Mouse (Mus musculus): ENCODE data around the gene Arrdc4. TPM values are rescaled to one million over a fixed set of nuclear protein-coding genes. Genes with fewer than 3 reads are reported as not detected.

Gene Arrdc4
- polyA plus RNA-seq, 1 experiment from 2014 or later: 34.4 TPM

GRCm38 (mm10) chr7:68697313-68697712 lies 51.7 kb downstream of the Arrdc4 start:
- H3K9me3 ChIP-seq: no peaks in the 10 kb centered on the region
- H3K9ac ChIP-seq (replicated peaks): no peak overlapping the region
- no peak for ATAC-seq (replicated peaks)
- WGBS: 88% methylated on average over 3 of the region's 3 CpGs
- no peak overlapping the region for H3K27ac ChIP-seq (replicated peaks)
- H3K4me1 ChIP-seq: no peaks in the 10 kb centered on the region
- no peaks in the 10 kb centered on the region for H3K27me3 ChIP-seq
- H3K4me2 ChIP-seq (replicated peaks): no peak overlapping the region
- H3K4me3 ChIP-seq: no peak overlapping the region
- H3K36me3 ChIP-seq: no peaks in the 10 kb centered on the region

GRCm38 (mm10) chr7:68696908-68697307 lies 52.1 kb downstream of the Arrdc4 start:
- Histone ChIP-seq H3K4me3 (no peak overlapping the region), H3K27ac (replicated peaks) (no peak overlapping the region), H3K4me2 (replicated peaks) (no peak overlapping the region), H3K4me1 (no peaks in the 10 kb centered on the region), H3K27me3 (no peaks in the 10 kb centered on the region), H3K36me3 (no peaks in the 10 kb centered on the region), H3K9me3 (no peaks in the 10 kb centered on the region), H3K9ac (replicated peaks) (no peak overlapping the region)
- WGBS: 81% methylated on average over 6 of the region's 6 CpGs
- no peak for ATAC-seq (replicated peaks)

GRCm38 (mm10) chr7:68696446-68696845 lies 52.6 kb downstream of the Arrdc4 start:
- ATAC-seq (replicated peaks): no peak
- no peak overlapping the region for H3K4me3 ChIP-seq
- no peaks in the 10 kb centered on the region for H3K36me3 ChIP-seq
- no peak overlapping the region for H3K4me2 ChIP-seq (replicated peaks)
- no peaks in the 10 kb centered on the region for H3K9me3 ChIP-seq
- H3K27ac ChIP-seq (replicated peaks): no peak overlapping the region
- no peaks in the 10 kb centered on the region for H3K4me1 ChIP-seq
- H3K27me3 ChIP-seq: no peaks in the 10 kb centered on the region
- no peak overlapping the region for H3K9ac ChIP-seq (replicated peaks)
- 90% methylated on average over 5 of the region's 5 CpGs for WGBS

- Histone ChIP-seq H3K36me3 (no peaks in the 10 kb centered on the region), H3K27me3 (no peaks in the 10 kb centered on the region), H3K27ac (replicated peaks) (no peak overlapping the region), H3K9me3 (no peaks in the 10 kb centered on the region), H3K4me1 (no peaks in the 10 kb centered on the region), H3K4me2 (replicated peaks) (no peak overlapping the region), H3K9ac (replicated peaks) (no peak overlapping the region), H3K4me3 (no peak overlapping the region)
- 60% methylated on average over 4 of the region's 4 CpGs for WGBS
- ATAC-seq (replicated peaks): no peak
These were observed 56.3 kb downstream of the Arrdc4 start for GRCm38 (mm10) chr7:68692731-68693130.

GRCm38 (mm10) chr7:68691454-68691853 lies 57.6 kb downstream of the Arrdc4 start:
- Histone ChIP-seq H3K4me2 (replicated peaks) (no peak overlapping the region), H3K4me1 (peaks cover 9% of the 10 kb centered on the region; the same call in 1 of the 2 replicates), H3K27ac (replicated peaks) (no peak overlapping the region), H3K9me3 (no peaks in the 10 kb centered on the region), H3K27me3 (no peaks in the 10 kb centered on the region), H3K9ac (replicated peaks) (no peak overlapping the region), H3K36me3 (no peaks in the 10 kb centered on the region), H3K4me3 (no peak overlapping the region)
- WGBS: 89% methylated on average over 1 of the region's 1 CpGs
- no peak for ATAC-seq (replicated peaks)

- Histone ChIP-seq H3K27me3 (no peaks in the 10 kb centered on the region), H3K36me3 (no peaks in the 10 kb centered on the region), H3K27ac (replicated peaks) (no peak overlapping the region), H3K9me3 (no peaks in the 10 kb centered on the region), H3K4me1 (peaks cover 17% of the 10 kb centered on the region), H3K4me3 (no peak overlapping the region), H3K4me2 (replicated peaks) (no peak overlapping the region), H3K9ac (replicated peaks) (no peak overlapping the region)
- 48% methylated on average over 4 of the region's 4 CpGs for WGBS
- no peak for ATAC-seq (replicated peaks)
These were observed 61.9 kb downstream of the Arrdc4 start for GRCm38 (mm10) chr7:68687140-68687611.

All from forebrain, embryonic 15.5 days (tissue).